Mouse (Mus musculus): ENCODE data around the gene Foxp1. TPM values are rescaled to one million over a fixed set of nuclear protein-coding genes. Genes with fewer than 3 reads are reported as not detected.

The Foxp1 gene
- polyA plus RNA-seq, 1 experiment from 2014 or later: 66.8 TPM

DNA sequence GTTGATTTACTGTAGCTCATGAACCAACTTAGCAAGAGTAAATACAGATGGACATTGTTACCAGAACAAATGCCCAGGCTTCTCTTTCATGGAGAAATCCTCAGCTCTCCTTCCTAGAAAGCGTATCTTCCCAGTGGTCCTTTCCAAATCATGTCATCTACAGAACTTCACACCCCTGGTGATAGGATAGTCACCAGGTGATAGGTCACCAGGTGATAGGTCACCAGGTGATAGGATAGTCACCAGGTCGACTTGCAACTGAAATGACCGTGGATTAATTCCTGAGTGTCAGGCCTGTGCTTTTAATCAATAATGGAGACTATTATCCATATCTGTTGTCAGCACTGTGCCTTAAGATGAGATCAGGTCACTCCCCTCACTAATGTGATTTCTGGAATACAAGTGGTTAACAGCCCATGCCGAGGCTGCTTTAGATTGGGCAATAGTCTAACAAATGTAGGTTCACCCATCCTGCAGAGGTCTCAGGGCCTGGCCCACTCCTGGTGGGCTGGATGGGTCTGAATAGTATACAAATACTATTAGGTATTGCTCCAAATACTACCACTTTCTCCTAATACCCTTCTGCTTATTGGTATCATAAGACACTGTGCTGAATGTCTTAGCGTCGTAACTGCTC, 534.9 kb downstream of the Foxp1 start:
- H3K27ac ChIP-seq: no peak overlapping the region
- H3K9ac ChIP-seq: no peak overlapping the region
- peaks cover 29% of the 10 kb centered on the region for H3K4me1 ChIP-seq (replicated peaks)
- no peak overlapping the region for H3K4me3 ChIP-seq
- no peaks in the 10 kb centered on the region for H3K36me3 ChIP-seq
- no peak overlapping the region for H3K4me2 ChIP-seq
- 82% methylated on average over 6 of the region's 6 CpGs for WGBS
- no peaks in the 10 kb centered on the region for H3K27me3 ChIP-seq
- H3K9me3 ChIP-seq (replicated peaks): no peaks in the 10 kb centered on the region
- no peak for ATAC-seq (replicated peaks; ENCODE audit: insufficient number of reproducible peaks, insufficient read depth, low FRiP score, low read depth)

DNA sequence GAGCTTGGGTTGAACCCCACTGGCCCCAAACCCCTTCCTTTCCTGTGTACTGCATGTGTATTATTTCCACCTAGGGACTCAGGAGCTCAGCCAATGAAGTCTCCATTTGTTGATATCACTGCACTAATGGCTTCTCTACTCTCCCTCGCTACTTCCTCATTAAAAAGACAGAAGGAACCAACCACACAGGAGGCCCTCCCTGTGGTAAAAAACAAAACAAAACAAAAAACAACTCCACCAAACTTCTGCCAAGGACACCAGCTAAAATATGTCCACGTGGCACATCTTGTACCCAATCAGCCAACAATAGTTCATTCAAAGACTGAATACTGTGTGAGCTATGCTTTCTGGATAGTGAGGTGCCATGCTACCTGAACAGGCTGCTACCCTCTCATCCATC, 537.1 kb downstream of the Foxp1 start:
- 77% methylated on average over 2 of the region's 2 CpGs for WGBS
- H3K9me3 ChIP-seq (replicated peaks): no peaks in the 10 kb centered on the region
- no peak for ATAC-seq (replicated peaks; ENCODE audit: insufficient number of reproducible peaks, insufficient read depth, low FRiP score, low read depth)
- H3K36me3 ChIP-seq: no peaks in the 10 kb centered on the region
- H3K27ac ChIP-seq: no peak overlapping the region
- H3K4me1 ChIP-seq (replicated peaks): peaks cover 22% of the 10 kb centered on the region
- H3K4me3 ChIP-seq: no peak overlapping the region
- H3K4me2 ChIP-seq: no peak overlapping the region
- no peaks in the 10 kb centered on the region for H3K27me3 ChIP-seq
- no peak overlapping the region for H3K9ac ChIP-seq

DNA sequence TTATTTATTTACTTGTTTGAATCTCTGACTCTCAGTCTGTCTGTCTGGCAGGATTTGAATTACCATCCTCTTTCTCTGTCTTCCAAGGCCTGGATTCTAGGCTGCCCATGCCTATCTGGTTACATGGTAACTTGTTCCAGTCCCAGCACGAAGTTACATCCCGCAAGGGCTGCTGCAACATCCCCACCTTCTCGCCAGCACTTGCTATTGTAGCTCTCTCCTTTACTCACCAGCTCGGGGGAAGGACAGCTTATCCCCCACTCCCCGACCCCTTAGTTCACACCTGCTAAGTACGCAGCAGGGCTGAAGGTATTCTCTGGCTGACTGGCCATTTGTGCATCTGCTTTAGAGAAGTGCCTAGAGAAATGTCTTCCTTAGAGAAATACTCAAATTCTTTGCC, 537.9 kb downstream of the Foxp1 start:
- Histone ChIP-seq H3K9ac (no peak overlapping the region), H3K27me3 (no peaks in the 10 kb centered on the region), H3K36me3 (no peaks in the 10 kb centered on the region), H3K27ac (no peak overlapping the region), H3K4me3 (no peak overlapping the region), H3K9me3 (replicated peaks) (no peaks in the 10 kb centered on the region), H3K4me2 (no peak overlapping the region), H3K4me1 (replicated peaks) (peaks cover 21% of the 10 kb centered on the region)
- WGBS: 73% methylated on average over 6 of the region's 6 CpGs
- ATAC-seq (replicated peaks; ENCODE audit: insufficient number of reproducible peaks, insufficient read depth, low FRiP score, low read depth): no peak

GRCm38 (mm10) chr6:98984026-98984425, 538.5 kb downstream of the Foxp1 start:
- H3K36me3 ChIP-seq: no peaks in the 10 kb centered on the region
- 88% methylated on average over 2 of the region's 2 CpGs for WGBS

GRCm38 (mm10) chr6:98983311-98983838, 539.1 kb downstream of the Foxp1 start:
- no peak overlapping the region for H3K27ac ChIP-seq
- H3K9ac ChIP-seq: no peak overlapping the region
- H3K4me2 ChIP-seq: no peak overlapping the region
- no peaks in the 10 kb centered on the region for H3K9me3 ChIP-seq (replicated peaks)
- WGBS: 77% methylated on average over 3 of the region's 3 CpGs
- H3K4me3 ChIP-seq: no peak overlapping the region
- H3K27me3 ChIP-seq: no peaks in the 10 kb centered on the region
- H3K4me1 ChIP-seq (replicated peaks): peaks cover 21% of the 10 kb centered on the region
- ATAC-seq (replicated peaks; ENCODE audit: insufficient number of reproducible peaks, insufficient read depth, low FRiP score, low read depth): no peak
- no peaks in the 10 kb centered on the region for H3K36me3 ChIP-seq

More at GRCm38 (mm10) chr6:98984026-98984425, 538.5 kb downstream of the Foxp1 start:
- Histone ChIP-seq H3K27ac (no peak overlapping the region), H3K27me3 (no peaks in the 10 kb centered on the region), H3K9me3 (replicated peaks) (no peaks in the 10 kb centered on the region), H3K4me2 (no peak overlapping the region), H3K4me3 (no peak overlapping the region), H3K9ac (no peak overlapping the region), H3K4me1 (replicated peaks) (peaks cover 21% of the 10 kb centered on the region)
- no peak for ATAC-seq (replicated peaks; ENCODE audit: insufficient number of reproducible peaks, insufficient read depth, low FRiP score, low read depth)

DNA sequence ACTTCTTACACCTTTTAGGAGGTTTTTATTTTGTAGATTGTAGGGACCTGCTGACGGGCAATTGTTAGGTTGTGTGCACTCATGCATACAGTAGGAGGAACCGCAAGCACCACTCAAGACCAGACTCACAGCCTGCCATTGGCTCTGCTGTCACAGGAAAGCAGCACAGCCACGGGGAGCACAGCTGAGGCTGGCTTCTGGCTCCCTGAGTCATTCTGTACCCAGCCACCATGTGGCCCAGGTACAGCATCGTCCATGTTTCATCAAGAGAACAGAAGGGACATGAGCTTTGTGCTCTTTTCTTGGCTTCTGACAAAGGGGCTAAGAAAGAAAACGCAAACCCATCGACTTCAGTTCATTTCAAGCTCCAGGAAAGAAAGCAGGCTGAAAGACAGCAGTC, 541.3 kb downstream of the Foxp1 start:
- ATAC-seq (replicated peaks; ENCODE audit: insufficient number of reproducible peaks, insufficient read depth, low FRiP score, low read depth): no peak
- Histone ChIP-seq H3K27ac (no peak overlapping the region), H3K4me3 (no peak overlapping the region), H3K4me1 (replicated peaks) (peaks cover 21% of the 10 kb centered on the region), H3K4me2 (no peak overlapping the region), H3K9ac (no peak overlapping the region), H3K36me3 (peaks cover 18% of the 10 kb centered on the region), H3K9me3 (replicated peaks) (no peaks in the 10 kb centered on the region), H3K27me3 (no peaks in the 10 kb centered on the region)
- WGBS: 86% methylated on average over 6 of the region's 6 CpGs

DNA sequence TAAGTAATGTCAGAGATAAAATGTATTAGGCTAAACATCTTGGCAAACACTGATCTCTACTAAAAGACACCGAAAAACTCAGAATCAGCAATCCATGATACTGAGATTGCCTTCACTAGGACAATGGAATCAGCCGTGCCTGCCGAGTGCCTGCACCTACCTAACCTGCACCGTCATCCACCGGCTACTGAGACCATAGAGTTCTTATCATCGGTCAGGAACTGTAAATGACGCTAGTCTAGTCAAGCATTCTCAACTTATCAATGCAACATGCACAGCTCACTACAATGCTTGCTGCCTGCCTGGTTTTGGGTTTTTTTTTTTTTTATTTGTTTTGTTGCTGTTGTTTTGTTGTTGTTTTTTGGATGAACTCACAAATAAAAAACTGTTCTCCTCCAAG, 542.1 kb downstream of the Foxp1 start:
- WGBS: 48% methylated on average over 7 of the region's 7 CpGs
- H3K27me3 ChIP-seq: no peaks in the 10 kb centered on the region

GRCm38 (mm10) chr6:98980001-98980400, 542.5 kb downstream of the Foxp1 start:
- H3K9me3 ChIP-seq (replicated peaks): no peaks in the 10 kb centered on the region
- peaks cover 21% of the 10 kb centered on the region for H3K36me3 ChIP-seq
- peaks cover 17% of the 10 kb centered on the region for H3K4me1 ChIP-seq (replicated peaks)
- H3K9ac ChIP-seq: no peak overlapping the region
- no peak overlapping the region for H3K27ac ChIP-seq
- H3K4me2 ChIP-seq: no peak overlapping the region
- H3K27me3 ChIP-seq: no peaks in the 10 kb centered on the region
- no peak for ATAC-seq (replicated peaks; ENCODE audit: insufficient number of reproducible peaks, insufficient read depth, low FRiP score, low read depth)
- WGBS: 82% methylated on average over 7 of the region's 7 CpGs
- H3K4me3 ChIP-seq: no peak overlapping the region

More for the DNA sequence above, 542.1 kb downstream of the Foxp1 start:
- H3K36me3 ChIP-seq: peaks cover 21% of the 10 kb centered on the region
- H3K9ac ChIP-seq: no peak overlapping the region
- H3K9me3 ChIP-seq (replicated peaks): no peaks in the 10 kb centered on the region
- no peak overlapping the region for H3K27ac ChIP-seq
- no peak overlapping the region for H3K4me3 ChIP-seq
- no peak overlapping the region for H3K4me2 ChIP-seq
- H3K4me1 ChIP-seq (replicated peaks): peaks cover 21% of the 10 kb centered on the region
- no peak for ATAC-seq (replicated peaks; ENCODE audit: insufficient number of reproducible peaks, insufficient read depth, low FRiP score, low read depth)

DNA sequence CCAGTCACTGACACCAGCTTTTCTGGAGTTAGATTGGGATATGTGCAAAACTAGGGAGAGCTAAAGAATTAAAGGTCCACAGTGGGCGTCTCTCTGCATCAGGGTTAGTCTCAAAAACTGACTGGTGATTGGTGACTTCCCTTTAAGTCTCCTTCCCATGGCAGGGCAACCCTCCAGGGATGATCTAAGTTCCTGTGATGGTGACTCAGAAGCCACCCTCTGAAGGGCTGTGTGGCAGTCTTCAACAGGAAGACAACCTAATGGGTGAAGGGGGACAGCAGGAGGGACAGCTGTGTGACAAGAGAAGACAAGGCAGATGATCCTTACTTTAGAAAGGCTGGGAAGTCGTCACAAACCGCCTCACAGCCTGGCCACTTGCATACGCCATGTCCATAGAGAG, 544.7 kb downstream of the Foxp1 start:
- Histone ChIP-seq H3K4me3 (no peak overlapping the region), H3K4me1 (replicated peaks) (peaks cover 12% of the 10 kb centered on the region), H3K9ac (no peak overlapping the region), H3K27me3 (no peaks in the 10 kb centered on the region), H3K9me3 (replicated peaks) (no peaks in the 10 kb centered on the region), H3K36me3 (peaks cover 31% of the 10 kb centered on the region), H3K4me2 (no peak overlapping the region), H3K27ac (no peak overlapping the region)
- 85% methylated on average over 4 of the region's 4 CpGs for WGBS
- ATAC-seq (replicated peaks; ENCODE audit: insufficient number of reproducible peaks, insufficient read depth, low FRiP score, low read depth): no peak

DNA sequence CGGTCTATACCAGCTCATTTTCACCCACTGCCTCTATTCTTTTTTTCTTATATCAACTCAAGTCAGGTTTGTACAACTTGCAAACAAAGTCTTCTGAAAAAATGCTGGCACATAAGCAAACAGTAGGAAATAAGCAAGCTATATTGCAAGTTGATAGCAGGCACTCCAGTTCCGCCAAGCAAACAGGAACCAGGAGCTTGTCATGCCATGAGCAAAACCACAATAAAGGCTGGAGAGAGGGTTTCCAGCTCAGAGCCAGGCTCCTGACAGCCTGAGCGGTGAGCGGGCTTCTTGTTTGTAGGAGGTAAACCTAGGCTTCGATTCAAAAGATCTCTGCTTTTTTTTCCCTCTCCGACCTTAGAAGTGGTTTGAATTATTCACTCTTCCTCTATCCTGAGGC, 546.6 kb downstream of the Foxp1 start:
- Histone ChIP-seq H3K27me3 (no peaks in the 10 kb centered on the region), H3K4me2 (no peak overlapping the region), H3K9me3 (replicated peaks) (no peaks in the 10 kb centered on the region), H3K4me3 (no peak overlapping the region), H3K9ac (no peak overlapping the region), H3K27ac (no peak overlapping the region), H3K4me1 (replicated peaks) (peaks cover 6% of the 10 kb centered on the region; the same call in 1 of the 2 replicates), H3K36me3 (peaks cover 32% of the 10 kb centered on the region)
- WGBS: 90% methylated on average over 6 of the region's 6 CpGs
- no peak for ATAC-seq (replicated peaks; ENCODE audit: insufficient number of reproducible peaks, insufficient read depth, low FRiP score, low read depth)

DNA sequence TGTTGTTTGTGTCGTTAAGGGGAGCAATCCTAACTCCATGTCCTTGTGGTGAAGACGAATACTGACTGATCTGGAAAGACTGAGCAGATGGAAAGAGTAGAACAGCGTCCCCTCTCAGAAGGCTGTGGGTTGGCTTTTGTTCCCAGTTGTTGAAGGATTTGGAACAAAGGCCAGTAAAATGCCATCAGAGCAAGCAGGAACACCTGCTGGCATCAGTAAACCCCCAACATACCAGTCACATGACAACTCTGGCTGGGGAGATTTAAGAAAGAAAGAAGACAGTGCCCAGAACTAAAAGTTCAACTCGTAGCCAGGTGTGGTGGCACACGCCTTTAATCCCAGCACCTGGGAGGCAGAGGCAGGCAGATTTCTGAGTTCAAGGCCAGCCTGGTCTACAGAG, 549.1 kb downstream of the Foxp1 start:
- no peak overlapping the region for H3K27ac ChIP-seq
- no peak overlapping the region for H3K9ac ChIP-seq
- peaks cover 32% of the 10 kb centered on the region for H3K36me3 ChIP-seq
- 93% methylated on average over 5 of the region's 5 CpGs for WGBS
- 0 out of 2 replicates have a peak, but pooled peaks cover 6% of the 10 kb centered on the region for H3K4me1 ChIP-seq (replicated peaks)
- ATAC-seq (replicated peaks; ENCODE audit: insufficient number of reproducible peaks, insufficient read depth, low FRiP score, low read depth): no peak
- H3K9me3 ChIP-seq (replicated peaks): no peaks in the 10 kb centered on the region
- H3K4me3 ChIP-seq: no peak overlapping the region
- H3K27me3 ChIP-seq: no peaks in the 10 kb centered on the region
- no peak overlapping the region for H3K4me2 ChIP-seq

DNA sequence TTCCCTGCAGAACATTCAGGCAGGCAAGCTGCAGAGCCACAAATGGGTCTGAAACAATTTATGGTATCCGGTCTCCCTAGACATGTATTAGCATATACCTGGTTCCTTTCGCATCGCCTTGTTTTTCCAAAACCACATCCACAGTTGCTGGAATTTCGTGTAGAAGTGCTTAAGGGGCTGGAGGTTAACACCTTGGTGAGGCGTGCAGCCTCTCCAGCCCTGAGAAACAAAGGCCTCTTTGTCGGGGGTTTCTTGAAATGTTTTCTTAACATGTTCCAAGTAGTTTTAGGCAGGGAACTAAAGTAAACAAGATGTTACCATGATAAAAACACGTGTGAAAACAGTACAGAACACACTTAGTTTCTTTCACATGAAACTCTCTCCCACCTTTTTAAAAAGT, 550.1 kb downstream of the Foxp1 start:
- H3K27ac ChIP-seq: no peak overlapping the region; the same call in 1 of the 2 replicates
- H3K9ac ChIP-seq: no peak overlapping the region
- no peak for ATAC-seq (replicated peaks; ENCODE audit: insufficient number of reproducible peaks, insufficient read depth, low FRiP score, low read depth)
- 0 out of 2 replicates have a peak, but pooled peaks cover 6% of the 10 kb centered on the region for H3K4me1 ChIP-seq (replicated peaks)
- H3K4me2 ChIP-seq: no peak overlapping the region
- 66% methylated on average over 7 of the region's 7 CpGs for WGBS
- H3K4me3 ChIP-seq: no peak overlapping the region
- no peaks in the 10 kb centered on the region for H3K9me3 ChIP-seq (replicated peaks)
- H3K36me3 ChIP-seq: peaks cover 24% of the 10 kb centered on the region
- H3K27me3 ChIP-seq: no peaks in the 10 kb centered on the region
